Comparison of ENCODE assay signal across 21 mouse cellular contexts in genomic region chr2:117176937-117177336, GRCm38 (mm10). TPM values are rescaled to one million over a fixed set of nuclear protein-coding genes. Genes with fewer than 3 reads are reported as not detected.
DNase-seq lines count a peak whose midpoint lies in the region; ATAC-seq and TF ChIP-seq lines count a peak whose summit lies in the region.
"Had no signal": no experiment of that assay in that cellular context is flagged by ENCODE, and none has a peak within 500 bp of the region (broad histone marks: within the 10 kb centered on the region; RNA-seq: fewer than 3 reads in every experiment).

No protein-coding gene starts in this region.

- H3K36me3 ChIP-seq in lung, embryonic 14.5 days (ENCODE audit: insufficient read depth): peaks cover 62% of the 10 kb centered on the region
- H3K36me3 ChIP-seq in MEL (ENCODE audit: control insufficient read depth in 1 of 2, insufficient read depth in 2 of 2, low read length in 2 of 2): peaks cover 9 to 12% of the 10 kb centered on the region in 2 experiments
- peaks cover 55% of the 10 kb centered on the region for H3K36me3 ChIP-seq in limb, embryonic 10.5 days

- TF ChIP-seq RAD21 in MEL (IDR thresholded peaks at IDR 0.05; ENCODE audit: low read depth, low read length): no peak

- no peak overlapping the region for H3K9ac ChIP-seq in lung, embryonic 14.5 days
- no peak overlapping the region for H3K9ac ChIP-seq in MEL (ENCODE audit: control insufficient read depth, low read depth, low read length, poor library complexity, severe bottlenecking)
- H3K9ac ChIP-seq: embryonic facial prominence, embryonic 12.5 days; forebrain, embryonic 15.5 days; heart, embryonic 15.5 days; hindbrain, embryonic 15.5 days had no signal

- no peak for ATAC-seq in lung, embryonic 14.5 days (ENCODE audit: insufficient read depth)
- ATAC-seq: CD4-positive, CD25-positive, alpha-beta regulatory T cell, adult 4 months; forebrain, embryonic 15.5 days; intestine, postnatal 0 days had no signal

- TF ChIP-seq CTCF in lung, embryonic 14.5 days (IDR thresholded peaks at IDR 0.05; ENCODE audit: low read depth): 0 out of 2 replicates have a peak, but pooled peaks have one; percentile 2
- TF ChIP-seq CTCF in MEL (IDR thresholded peaks at IDR 0.05 in 2 of 3, conservative IDR thresholded peaks at IDR 0.05 in 1 of 3; ENCODE audit: control insufficient read depth in 1 of 3, insufficient read depth in 1 of 3, low read depth in 2 of 3, low read length in 3 of 3, poor library complexity in 1 of 3, severe bottlenecking in 1 of 3): no peak

- 75% methylated on average over 4 of the region's 4 CpGs for WGBS in lung, embryonic 14.5 days
- WGBS in limb, embryonic 10.5 days: 81% methylated on average over 4 of the region's 4 CpGs

- TF ChIP-seq EP300 in MEL (IDR thresholded peaks at IDR 0.05; ENCODE audit: low read depth in 1 of 2, low read length in 2 of 2): peak in 1 of 2 experiments; percentile 26; a peak in 1 of 4 replicates

- no peak overlapping the region for H3K4me3 ChIP-seq in lung, embryonic 14.5 days (ENCODE audit: low read depth, low read length)
- H3K4me3 ChIP-seq in MEL (ENCODE audit: control insufficient read depth in 1 of 2, insufficient read depth in 1 of 2, low read depth in 2 of 2, low read length in 2 of 2): no peak overlapping the region
- H3K4me3 ChIP-seq in limb, embryonic 10.5 days: no peak overlapping the region
- H3K4me3 ChIP-seq: embryonic facial prominence, embryonic 12.5 days; forebrain, embryonic 15.5 days; heart, adult 2 months; heart, embryonic 15.5 days; hindbrain, embryonic 10.5 days; hindbrain, embryonic 15.5 days had no signal

- H3K27me3 ChIP-seq in lung, embryonic 14.5 days (ENCODE audit: insufficient read depth, low read length): no peaks in the 10 kb centered on the region
- no peaks in the 10 kb centered on the region for H3K27me3 ChIP-seq in MEL (ENCODE audit: control insufficient read depth in 1 of 2, insufficient read depth in 2 of 2, low read length in 2 of 2)
- no peaks in the 10 kb centered on the region for H3K27me3 ChIP-seq in limb, embryonic 10.5 days (ENCODE audit: low read depth, poor library complexity, severe bottlenecking)
- H3K27me3 ChIP-seq: embryonic facial prominence, embryonic 12.5 days; forebrain, embryonic 15.5 days; heart, embryonic 15.5 days; hindbrain, embryonic 15.5 days had no signal

- no peak for TF ChIP-seq POLR2A in MEL (IDR thresholded peaks at IDR 0.05; ENCODE audit: control insufficient read depth in 1 of 2, insufficient read depth in 1 of 2, low read depth in 1 of 2, low read length in 2 of 2, poor library complexity in 1 of 2)

- no peak overlapping the region for H3K4me2 ChIP-seq in lung, embryonic 14.5 days
- H3K4me2 ChIP-seq: embryonic facial prominence, embryonic 12.5 days; forebrain, embryonic 15.5 days; heart, embryonic 11.5 days; heart, embryonic 15.5 days; hindbrain, embryonic 15.5 days had no signal

- no peak overlapping the region for H3K27ac ChIP-seq in lung, embryonic 14.5 days (ENCODE audit: low read depth)
- H3K27ac ChIP-seq in MEL (ENCODE audit: control insufficient read depth, low read depth, low read length): no peak overlapping the region
- H3K27ac ChIP-seq in limb, embryonic 10.5 days: 0 out of 2 replicates have a peak overlapping the region, but pooled peaks have one; percentile 37
- H3K27ac ChIP-seq: embryonic facial prominence, embryonic 12.5 days; forebrain, embryonic 15.5 days; heart, adult 2 months; heart, embryonic 15.5 days; hindbrain, embryonic 10.5 days; hindbrain, embryonic 15.5 days had no signal

- H3K4me1 ChIP-seq in lung, embryonic 14.5 days (ENCODE audit: insufficient read depth): no peaks in the 10 kb centered on the region
- H3K4me1 ChIP-seq in MEL (ENCODE audit: control insufficient read depth in 1 of 2, insufficient read depth in 2 of 2, low read length in 2 of 2): peaks cover 6% of the 10 kb centered on the region in 2 experiments; a peak in 3 of 4 replicates
- H3K4me1 ChIP-seq in limb, embryonic 10.5 days: peaks cover 13% of the 10 kb centered on the region
- H3K4me1 ChIP-seq: embryonic facial prominence, embryonic 12.5 days; forebrain, embryonic 15.5 days; heart, embryonic 15.5 days; hindbrain, embryonic 10.5 days; hindbrain, embryonic 15.5 days had no signal

- H3K79me2 ChIP-seq in MEL (ENCODE audit: control insufficient read depth, insufficient read depth, low read length, poor library complexity): no peaks in the 10 kb centered on the region

- no peaks in the 10 kb centered on the region for H3K9me3 ChIP-seq in lung, embryonic 14.5 days (ENCODE audit: low read depth, low read length)
- no peaks in the 10 kb centered on the region for H3K9me3 ChIP-seq in MEL (replicated peaks; ENCODE audit: insufficient read depth, low read length)
- no peaks in the 10 kb centered on the region for H3K9me3 ChIP-seq in limb, embryonic 10.5 days (replicated peaks)
- H3K9me3 ChIP-seq: embryonic facial prominence, embryonic 12.5 days; forebrain, embryonic 15.5 days; heart, embryonic 15.5 days; hindbrain, embryonic 10.5 days; hindbrain, embryonic 15.5 days had no signal

- peak; percentile 12 for DNase-seq in cerebellum, adult 11-12 months
- DNase-seq in cerebellum, postnatal 36 days: no peak
- DNase-seq in lung, embryonic 14.5 days: no peak
- no peak for DNase-seq in lung, postnatal 25 days (ENCODE audit: low spot score)
- peak; percentile 65 for DNase-seq in MEL (ENCODE audit: low read depth, low spot score)
- DNase-seq in limb, embryonic 10.5 days (ENCODE audit: low spot score): no peak
- no peak for DNase-seq in layer of hippocampus, postnatal 25 days (ENCODE audit: extremely low spot score in 1 of 2, low spot score in 1 of 2)
- DNase-seq in kidney, postnatal 14 days: no peak
- DNase-seq: B cell, adult 2 months; cerebellum, adult 9-10 months; gastrocnemius, postnatal 10 days; heart, adult 2 months; heart, postnatal 14 days had no signal

TF ChIP-seq in MEL, 35 proteins besides CTCF, POLR2A, EP300 and RAD21:
- TF ChIP-seq GATA1 (IDR thresholded peaks at IDR 0.05; ENCODE audit: low read depth, low read length) (peak; percentile 40; the same call in 1 of the 2 replicates), POLR2AphosphoS5 (IDR thresholded peaks at IDR 0.05; ENCODE audit: borderline replicate concordance, low read depth, low read length) (no peak), ETS1 (IDR thresholded peaks at IDR 0.05; ENCODE audit: low read depth, low read length) (no peak), HCFC1 (IDR thresholded peaks at IDR 0.05; ENCODE audit: low read depth, low read length) (no peak), MXI1 (IDR thresholded peaks at IDR 0.05; ENCODE audit: low read depth, low read length) (0 out of 2 replicates have a peak, but pooled peaks have one; percentile 17)

RNA-seq across cellular contexts. Expression of gene Spred1, which starts 55.8 kb away (rescaled TPM):
- polyA plus RNA-seq in lung, embryonic 14.5 days (2014; fragmentation: Nextera tagmentation; extraction: Ambion mirVana): 33.6 and 33.7 TPM in 2 replicates
- 19.9 and 21.9 TPM in 2 replicates for total RNA-seq in MEL (2012; rRNA removed)
- 10 to 100 TPM in 1 of 2 experiments, not detected in 1; 14.3 TPM for polyA plus RNA-seq in MEL (2012; ENCODE audit: insufficient read depth in 1 of 2, insufficient read length in 2 of 2, low read depth in 1 of 2, low replicate concordance in 2 of 2, missing spikeins in 1 of 2)
- polyA plus RNA-seq in limb, embryonic 10.5 days (2016; fragmentation: Nextera tagmentation; extraction: Ambion mirVana): 14.9 and 17.1 TPM in 2 replicates
- total RNA-seq in layer of hippocampus, postnatal 25 days (2021): 10 to 100 TPM; 91.1 to 98.2 TPM

Comparison
In these comparisons a context has a peak if more than half of its experiments do, and no peak if none do; other contexts are left out.
1. DNase-seq: peak in cerebellum, adult 11-12 months (single experiment) and MEL (single experiment); none in cerebellum, postnatal 36 days (0 of 2), lung, embryonic 14.5 days (single experiment), lung, postnatal 25 days (single experiment), limb, embryonic 10.5 days (single experiment), layer of hippocampus, postnatal 25 days (0 of 2) and kidney, postnatal 14 days (single experiment).